Comparison of ENCODE assay signal across 8 mouse cellular contexts in genomic region chr7:130475970-130476369, GRCm38 (mm10). TPM values are rescaled to one million over a fixed set of nuclear protein-coding genes. Genes with fewer than 3 reads are reported as not detected.
DNase-seq lines count a peak whose midpoint lies in the region; ATAC-seq and TF ChIP-seq lines count a peak whose summit lies in the region.

No protein-coding gene starts in this region.

- TF ChIP-seq EP300 in liver, postnatal 0 days (IDR thresholded peaks at IDR 0.05; ENCODE audit: low read depth) = no peak

- peak; percentile 60 to 85 for DNase-seq in adrenal gland, adult (ENCODE audit: inconsistent age in 2 of 2, low spot score in 1 of 2)
- DNase-seq in adrenal gland, postnatal 4 days (ENCODE audit: low spot score in 2 of 2) = no peak
- peak; percentile 56 to 61 for DNase-seq in adrenal gland, postnatal 36 days
- peak; percentile 82 for DNase-seq in embryonic facial prominence, embryonic 14.5 days (ENCODE audit: low spot score)
- peak; percentile 64 to 69 for DNase-seq in heart, postnatal 10 days
- peak; percentile 32 for DNase-seq in large intestine, adult 2 months (ENCODE audit: low read depth, low spot score)
- DNase-seq in liver, postnatal 0 days = peak; percentile 30
- peak; percentile 30 for DNase-seq in ovary, postnatal 36 days (ENCODE audit: low spot score)

- H3K4me2 ChIP-seq in embryonic facial prominence, embryonic 14.5 days (ENCODE audit: low read depth, low read length) = no peak overlapping the region
- no peak overlapping the region for H3K4me2 ChIP-seq in liver, postnatal 0 days (ENCODE audit: low read depth, low read length)

- no peak overlapping the region for H3K4me3 ChIP-seq in embryonic facial prominence, embryonic 14.5 days (ENCODE audit: low read depth, low read length)
- no peak overlapping the region for H3K4me3 ChIP-seq in liver, postnatal 0 days (ENCODE audit: low read depth, low read length)

- no peaks in the 10 kb centered on the region for H3K27me3 ChIP-seq in embryonic facial prominence, embryonic 14.5 days (replicated peaks; ENCODE audit: control insufficient read depth, insufficient read depth, low read length)
- no peaks in the 10 kb centered on the region for H3K27me3 ChIP-seq in liver, postnatal 0 days (ENCODE audit: insufficient read depth, low read length)

- peak; percentile 91 for TF ChIP-seq CTCF in liver, postnatal 0 days (IDR thresholded peaks at IDR 0.05; ENCODE audit: low read depth)

- no peaks in the 10 kb centered on the region for H3K9me3 ChIP-seq in embryonic facial prominence, embryonic 14.5 days (ENCODE audit: control insufficient read depth, low read length)
- H3K9me3 ChIP-seq in liver, postnatal 0 days (ENCODE audit: low read length) = no peaks in the 10 kb centered on the region

- ATAC-seq in embryonic facial prominence, embryonic 14.5 days (ENCODE audit: low read depth) = peak; percentile 82
- ATAC-seq in liver, postnatal 0 days = peak; percentile 48

- no peak overlapping the region for H3K27ac ChIP-seq in embryonic facial prominence, embryonic 14.5 days (replicated peaks; ENCODE audit: low read depth, low read length)
- H3K27ac ChIP-seq in liver, postnatal 0 days (ENCODE audit: low read depth) = no peak overlapping the region

- intact Hi-C loops in heart, postnatal 10 days (cut with DNase I) = loop anchor here (2.0 kb wide), 2 partner anchors 203 to 827 kb away; no protein-coding TSS in a partner anchor

- 16% methylated on average over 2 of the region's 2 CpGs for WGBS in embryonic facial prominence, embryonic 14.5 days
- WGBS in large intestine, adult 2 months = 27% methylated on average over 2 of the region's 2 CpGs
- WGBS in liver, postnatal 0 days (ENCODE audit: insufficient replicate concordance) = 46% methylated on average over 2 of the region's 2 CpGs

- no peak overlapping the region for H3K9ac ChIP-seq in embryonic facial prominence, embryonic 14.5 days (ENCODE audit: low read depth, low read length)
- no peak overlapping the region for H3K9ac ChIP-seq in liver, postnatal 0 days (replicated peaks)

- H3K36me3 ChIP-seq in embryonic facial prominence, embryonic 14.5 days (ENCODE audit: control insufficient read depth, insufficient read depth, low read length) = peaks cover 11% of the 10 kb centered on the region
- H3K36me3 ChIP-seq in liver, postnatal 0 days (replicated peaks; ENCODE audit: insufficient read depth, low read length) = 0 out of 2 replicates have a peak, but pooled peaks cover 7% of the 10 kb centered on the region

- no peaks in the 10 kb centered on the region for H3K4me1 ChIP-seq in embryonic facial prominence, embryonic 14.5 days (ENCODE audit: control insufficient read depth, insufficient read depth, low read length)
- no peaks in the 10 kb centered on the region; the same call in 1 of the 2 replicates for H3K4me1 ChIP-seq in liver, postnatal 0 days (ENCODE audit: insufficient read depth)

RNA-seq across cellular contexts. Expression of gene Ate1, which starts 44.2 kb away (rescaled TPM):
- 10 to 100 TPM; 42.7 to 44.9 TPM for total RNA-seq in adrenal gland, postnatal 4 days (2021)
- total RNA-seq in adrenal gland, postnatal 36 days (2021) = 10 to 100 TPM; 43.5 to 45.0 TPM
- 57.9 and 60.4 TPM in 2 replicates for polyA plus RNA-seq in embryonic facial prominence, embryonic 14.5 days (2014; fragmentation: Nextera tagmentation; extraction: Ambion mirVana)
- 10 to 100 TPM; 37.8 to 40.1 TPM for total RNA-seq in heart, postnatal 10 days (2021)
- 3.8 and 6.4 TPM in 2 replicates for polyA plus RNA-seq in large intestine, adult 2 months (2012; rRNA removed)
- polyA plus RNA-seq in liver, postnatal 0 days (2015; fragmentation: Nextera tagmentation; extraction: Ambion mirVana) = 21.2 and 25.1 TPM in 2 replicates

Comparison
In these comparisons a context has a peak if more than half of its experiments do, and no peak if none do; other contexts are left out.
1. DNase-seq: peak in adrenal gland, adult (2 of 2), adrenal gland, postnatal 36 days (2 of 2), embryonic facial prominence, embryonic 14.5 days (single experiment), heart, postnatal 10 days (2 of 2), large intestine, adult 2 months (single experiment), liver, postnatal 0 days (single experiment) and ovary, postnatal 36 days (single experiment); none in adrenal gland, postnatal 4 days (0 of 2).